Mouse (Mus musculus) hindbrain, embryonic 14.5 days (tissue): ENCODE measurements at regions not wholly inside any gene's neighbourhood (a gene's known extent, or its start where the extent isn't known, plus 50 kb on each side); places are given as distances from the start of the nearest gene placed in this dataset.

Source experiments
- ATAC-seq: fragments of 200-750 bp; cut with Nextera tagmentation; 2 replicates; pipeline ENCODE4 v1.8.0; 2017; ENCODE audit warnings: moderate number of reproducible peaks, mild to moderate bottlenecking, moderate TSS enrichment, moderate library complexity; ENCODE audit not compliant: low FRiP score
- DNase-seq: peaks from one replicate; pipeline ENCODE4 v3.0.0-alpha.2; 2015; ENCODE audit warnings: low spot score
- H3K27ac ChIP-seq: fragments of 300-500 bp; sonication (generic); 2 replicates; pipeline ENCODE4 v1.5.1; 2014; ENCODE audit warnings: mild to moderate bottlenecking, moderate library complexity
- H3K27me3 ChIP-seq: fragments of 300-500 bp; sonication (generic); 2 replicates; pipeline ENCODE4 v1.6.1; 2014; ENCODE audit warnings: mild to moderate bottlenecking, low read length, mixed read lengths; ENCODE audit not compliant: control insufficient read depth, insufficient read depth
- H3K36me3 ChIP-seq: fragments of 300-500 bp; sonication (generic); replicated peaks from 2 replicates; pipeline ENCODE4 v1.6.1; 2014; ENCODE audit not compliant: control insufficient read depth, insufficient read depth
- H3K4me1 ChIP-seq: fragments of 300-500 bp; sonication (generic); replicated peaks from 2 replicates; pipeline ENCODE4 v1.6.1; 2014; ENCODE audit warnings: antibody characterized with exemption, low read length, mixed read lengths; ENCODE audit not compliant: control insufficient read depth, insufficient read depth
- H3K4me2 ChIP-seq: fragments of 300-500 bp; sonication (generic); replicated peaks from 2 replicates; pipeline ENCODE4 v1.6.1; 2014; ENCODE audit warnings: mild to moderate bottlenecking, moderate library complexity
- H3K4me3 ChIP-seq: fragments of 300-500 bp; sonication (generic); replicated peaks from 2 replicates; pipeline ENCODE4 v1.5.1; 2014; ENCODE audit warnings: mild to moderate bottlenecking, low read length
- H3K9ac ChIP-seq: fragments of 300-500 bp; sonication (generic); 2 replicates; pipeline ENCODE4 v1.6.1; 2014
- H3K9me3 ChIP-seq: fragments of 300-500 bp; sonication (generic); 2 replicates; pipeline ENCODE4 v1.6.1; 2016; ENCODE audit warnings: low read length; ENCODE audit not compliant: control insufficient read depth
- WGBS: fragments of 180-500 bp; shearing (Covaris S2); extraction: QIAGEN DNeasy Blood & Tissue Kit; methylation state at CpG from one replicate; pipeline ENCODE4 v1.1.7; 2014; 5-methylcytosine and 5-hydroxymethylcytosine counted together

DNA sequence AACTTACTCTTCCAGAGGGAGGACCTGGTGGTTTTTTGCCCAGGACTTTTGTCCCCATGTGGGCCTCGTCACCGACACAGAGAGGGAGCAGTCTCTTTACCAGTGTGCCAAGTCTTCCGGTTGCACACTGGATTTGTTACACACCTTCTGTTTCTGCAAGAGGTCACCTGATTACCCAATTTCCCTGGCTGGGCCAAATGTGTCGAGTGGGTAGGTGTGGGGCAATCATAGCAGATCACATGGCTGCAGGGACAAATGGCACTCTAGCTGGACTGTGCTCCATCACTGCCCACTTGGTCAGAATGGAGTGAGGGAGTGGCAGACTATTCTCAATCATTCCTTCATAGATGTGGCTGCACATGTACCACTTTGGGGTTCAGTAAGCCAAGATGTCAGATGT, 61.0 kb upstream of the Fstl4 start:
- WGBS, result 85% methylated on average over 4 of the region's 4 CpGs
- Histone ChIP-seq H3K9me3 (no peaks in the 10 kb centered on the region), H3K9ac (no peak overlapping the region), H3K4me2 (no peak overlapping the region), H3K27me3 (no peaks in the 10 kb centered on the region), H3K4me3 (no peak overlapping the region), H3K36me3 (no peaks in the 10 kb centered on the region), H3K27ac (no peak overlapping the region), H3K4me1 (no peaks in the 10 kb centered on the region)
- ATAC-seq, result no peak
- DNase-seq, result no peak
